Mouse (Mus musculus) intestine, embryonic 15.5 days (tissue): ENCODE measurements around the gene Hoxc4. TPM values are rescaled to one million over a fixed set of nuclear protein-coding genes. Genes with fewer than 3 reads are reported as not detected.

ENCODE experiments used
- ATAC-seq: fragments of 200-750 bp; cut with Nextera tagmentation; 2 replicates; pipeline ENCODE4 v1.8.0; 2017; ENCODE audit warnings: moderate TSS enrichment, moderate library complexity
- H3K27ac ChIP-seq: fragments of 300-500 bp; sonication (generic); 2 replicates; pipeline ENCODE4 v1.5.1; 2015; ENCODE audit warnings: mild to moderate bottlenecking, inconsistent platforms
- H3K27me3 ChIP-seq: fragments of 300-500 bp; sonication (generic); replicated peaks from 2 replicates; pipeline ENCODE4 v1.6.1; 2015; ENCODE audit warnings: inconsistent platforms
- H3K36me3 ChIP-seq: fragments of 300-500 bp; sonication (generic); 2 replicates; pipeline ENCODE4 v1.6.1; 2015; ENCODE audit warnings: inconsistent platforms
- H3K4me1 ChIP-seq: fragments of 300-500 bp; sonication (generic); replicated peaks from 2 replicates; pipeline ENCODE4 v1.6.1; 2015; ENCODE audit warnings: inconsistent platforms
- H3K4me2 ChIP-seq: fragments of 300-500 bp; sonication (generic); replicated peaks from 2 replicates; pipeline ENCODE4 v1.6.1; 2015; ENCODE audit warnings: mild to moderate bottlenecking, inconsistent platforms
- H3K4me3 ChIP-seq: fragments of 300-500 bp; sonication (generic); replicated peaks from 2 replicates; pipeline ENCODE4 v1.5.1; 2015; ENCODE audit warnings: inconsistent platforms
- H3K9ac ChIP-seq: fragments of 300-500 bp; sonication (generic); 2 replicates; pipeline ENCODE4 v1.6.1; 2015; ENCODE audit warnings: inconsistent platforms
- H3K9me3 ChIP-seq: fragments of 300-500 bp; sonication (generic); 2 replicates; pipeline ENCODE4 v1.6.1; 2016; ENCODE audit warnings: inconsistent platforms
- WGBS: fragments of 180-500 bp; shearing (Covaris S2); methylation state at CpG from one replicate; pipeline ENCODE4 v1.1.7; 2015; 5-methylcytosine and 5-hydroxymethylcytosine counted together
- polyA plus RNA-seq: library from polyadenylated mRNA; unstranded; fragments of >200 nt; fragmentation: Nextera tagmentation; extraction: Ambion mirVana; gene quantifications from 2 replicates; pipeline ENCODE4 v1.2.1, GENCODE M21; 2015

The Hoxc4 gene
- polyA plus RNA-seq, 1 experiment from 2014 or later: 10.6 TPM

DNA sequence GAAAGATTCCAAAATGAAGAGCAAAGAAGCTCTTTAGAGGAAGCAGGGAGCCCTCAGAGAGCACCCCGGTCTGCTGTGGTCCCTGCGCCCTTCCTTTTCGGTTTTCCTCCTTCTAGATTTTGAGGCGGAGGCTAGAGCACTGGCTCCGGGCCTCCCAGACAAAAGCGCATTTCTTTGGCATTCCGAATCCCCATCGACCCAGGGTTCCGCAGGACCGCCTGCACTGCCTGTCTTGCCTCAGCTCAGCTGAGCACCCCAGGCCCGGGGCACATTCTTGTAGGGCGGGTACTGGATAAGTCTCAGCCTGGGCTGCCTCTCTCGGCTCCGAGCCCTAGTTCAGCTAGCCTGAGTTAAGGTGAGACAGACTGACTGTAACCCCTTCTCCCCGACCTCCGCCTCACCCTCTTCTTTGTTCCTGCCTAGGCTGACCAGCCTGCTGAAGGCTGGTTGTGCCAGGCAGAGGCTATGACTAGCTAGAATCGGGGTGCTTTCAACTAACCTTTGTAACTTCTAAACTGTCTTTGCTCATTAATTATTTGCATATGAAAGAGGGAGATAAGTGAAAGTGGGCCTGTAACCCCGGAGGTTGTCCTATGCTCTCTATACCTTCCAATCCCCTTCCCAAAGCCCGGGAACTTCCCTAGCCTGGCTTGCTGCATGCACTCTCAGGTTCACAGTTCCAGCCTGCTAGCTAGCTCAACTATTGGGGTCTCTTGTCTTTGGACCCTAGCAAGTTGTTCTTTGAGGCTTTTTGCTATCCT lies 3.1 kb upstream of the Hoxc4 start:
- H3K27me3 ChIP-seq: peaks cover 88% of the 10 kb centered on the region
- H3K9ac ChIP-seq: peak overlapping the region; percentile 56
- WGBS: 15% methylated on average over 19 of the region's 19 CpGs
- H3K4me2 ChIP-seq: peak overlapping the region; percentile 72
- H3K27ac ChIP-seq: 0 out of 2 replicates have a peak overlapping the region, but pooled peaks have one; percentile 95
- peak overlapping the region; percentile 32 for H3K4me3 ChIP-seq
- ATAC-seq: no peak
- no peaks in the 10 kb centered on the region for H3K9me3 ChIP-seq
- H3K4me1 ChIP-seq: peaks cover 24% of the 10 kb centered on the region
- no peaks in the 10 kb centered on the region for H3K36me3 ChIP-seq

DNA sequence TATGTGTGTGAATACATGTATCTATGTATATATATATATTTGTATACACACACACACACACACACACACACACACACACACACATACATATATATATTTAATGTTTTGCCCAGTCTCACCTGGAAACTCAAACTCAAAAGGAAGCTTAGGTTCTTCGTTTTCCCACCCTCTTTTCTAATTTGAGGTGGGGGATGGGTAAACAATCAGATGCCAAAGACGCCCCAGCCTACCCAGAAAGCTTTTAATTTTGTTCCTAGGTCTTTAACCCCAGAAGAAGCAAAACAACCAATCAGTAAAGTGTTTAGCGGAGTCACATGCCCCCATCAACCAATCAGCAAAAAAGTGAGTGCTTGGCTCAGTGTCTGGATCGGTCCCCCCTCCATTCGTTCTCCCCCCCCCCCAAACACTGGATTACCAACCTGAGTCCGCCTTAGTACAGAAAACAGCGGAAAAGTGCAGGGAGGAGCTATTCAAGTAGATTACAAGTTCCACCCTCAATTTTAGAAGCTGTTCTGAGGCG lies 2.2 kb downstream of the Hoxc4 start:
- Histone ChIP-seq H3K27ac (no peak overlapping the region), H3K4me2 (peak overlapping the region; percentile 17), H3K4me3 (no peak overlapping the region), H3K27me3 (peaks cover 84% of the 10 kb centered on the region), H3K36me3 (no peaks in the 10 kb centered on the region), H3K9me3 (no peaks in the 10 kb centered on the region), H3K9ac (no peak overlapping the region), H3K4me1 (peaks cover 6% of the 10 kb centered on the region; the same call in 1 of the 2 replicates)
- ATAC-seq: no peak
- 15% methylated on average over 8 of the region's 8 CpGs for WGBS

DNA sequence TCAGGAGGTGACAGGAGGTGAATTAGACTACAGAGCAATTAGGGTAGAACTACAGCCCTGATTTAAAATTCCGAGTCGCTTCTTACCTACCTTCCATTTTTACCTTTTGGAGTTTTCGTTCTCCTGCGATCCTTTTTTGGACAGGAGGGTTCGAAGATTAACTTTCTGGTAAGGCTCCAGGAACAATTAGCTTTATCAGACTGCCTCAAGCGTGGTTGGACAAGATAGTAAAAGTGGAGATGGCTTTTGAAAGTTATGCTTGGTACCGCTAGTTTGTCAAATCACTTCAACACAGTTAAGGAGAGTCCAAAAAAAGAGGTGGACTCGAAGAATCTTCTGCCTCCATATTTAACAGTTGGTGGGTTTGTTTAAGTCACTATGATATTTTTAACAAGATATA lies 2.8 kb downstream of the Hoxc4 start:
- WGBS: 20% methylated on average over 8 of the region's 8 CpGs
- peak overlapping the region; percentile 17 for H3K4me2 ChIP-seq
- no peak for ATAC-seq
- peaks cover 85% of the 10 kb centered on the region for H3K27me3 ChIP-seq
- H3K4me3 ChIP-seq: no peak overlapping the region
- H3K4me1 ChIP-seq: peaks cover 9% of the 10 kb centered on the region
- H3K9me3 ChIP-seq: no peaks in the 10 kb centered on the region
- H3K9ac ChIP-seq: no peak overlapping the region
- no peaks in the 10 kb centered on the region for H3K36me3 ChIP-seq
- no peak overlapping the region for H3K27ac ChIP-seq

DNA sequence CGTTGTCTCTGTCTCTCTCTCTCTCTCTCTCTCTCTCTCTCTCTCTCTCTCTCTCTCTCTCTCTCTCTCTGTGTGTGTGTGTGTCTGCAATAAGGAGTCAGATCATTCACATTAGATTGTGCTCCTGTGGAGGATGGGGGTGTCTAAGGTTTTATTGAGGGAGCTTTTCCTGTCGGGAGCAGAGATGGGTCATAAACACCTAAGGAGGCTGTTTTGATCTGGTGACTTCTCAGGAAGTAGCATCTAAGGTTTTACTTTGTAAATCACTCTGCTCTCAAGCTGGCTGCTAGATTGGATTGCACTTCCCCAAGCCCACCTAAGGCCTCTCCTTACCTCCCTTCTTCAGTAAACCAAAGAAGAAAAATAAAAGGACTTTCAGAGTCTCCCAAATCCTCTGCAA lies 5.4 kb downstream of the Hoxc4 start:
- no peak for ATAC-seq
- H3K4me3 ChIP-seq: no peak overlapping the region
- H3K4me1 ChIP-seq: peaks cover 13% of the 10 kb centered on the region
- H3K9ac ChIP-seq: no peak overlapping the region
- H3K27ac ChIP-seq: no peak overlapping the region
- 13% methylated on average over 2 of the region's 2 CpGs for WGBS
- no peak overlapping the region for H3K4me2 ChIP-seq
- H3K36me3 ChIP-seq: no peaks in the 10 kb centered on the region
- H3K27me3 ChIP-seq: peaks cover 87% of the 10 kb centered on the region
- no peaks in the 10 kb centered on the region for H3K9me3 ChIP-seq

DNA sequence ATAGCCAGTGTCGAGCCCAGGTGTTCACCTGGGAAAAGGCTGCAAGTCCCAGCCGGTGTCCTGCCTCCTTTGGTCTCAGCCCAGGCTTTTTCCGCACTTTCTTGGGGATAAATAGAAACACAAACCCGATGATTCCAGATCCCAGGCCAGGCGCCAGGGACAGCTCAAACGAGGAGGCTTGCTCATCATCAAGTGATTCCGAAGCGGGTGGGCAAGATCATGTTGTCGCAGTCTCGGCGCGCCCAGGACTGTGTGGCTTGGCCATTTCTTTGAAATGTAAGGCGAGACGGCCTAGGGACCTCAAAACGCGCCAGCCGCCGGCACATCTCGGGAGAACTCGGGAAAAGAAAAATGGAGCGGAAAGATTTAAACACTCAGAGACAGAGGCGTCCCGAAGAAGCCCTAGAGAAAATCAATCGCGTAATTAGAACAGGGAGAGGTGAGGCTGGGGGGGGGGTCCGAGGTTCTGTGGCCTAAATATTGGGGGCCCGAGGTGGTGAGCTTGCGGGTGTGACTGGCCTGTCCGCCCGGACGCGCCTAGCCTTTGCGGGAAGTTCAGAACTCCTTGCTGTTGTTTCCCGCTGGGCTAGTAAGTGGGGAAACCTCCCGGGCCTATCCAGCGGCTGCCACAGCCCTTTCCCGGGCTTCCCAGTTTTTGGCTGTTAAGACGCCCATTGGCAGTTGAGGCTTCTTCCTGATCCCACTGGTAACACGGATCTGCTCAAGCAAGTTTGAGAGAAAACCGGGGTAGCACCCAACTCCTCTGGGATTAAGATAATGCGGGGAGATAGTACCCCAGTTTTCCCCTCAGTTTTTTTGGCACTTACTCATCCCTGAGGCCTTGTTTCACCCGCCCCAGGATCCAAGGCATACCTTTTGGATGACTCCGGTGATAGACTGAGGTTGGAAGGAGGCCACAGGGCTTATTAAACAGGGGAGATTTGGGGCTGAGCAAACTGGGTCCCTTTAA lies 8.8 kb downstream of the Hoxc4 start:
- no peaks in the 10 kb centered on the region for H3K36me3 ChIP-seq
- H3K27ac ChIP-seq: no peak overlapping the region
- H3K4me1 ChIP-seq: peaks cover 13% of the 10 kb centered on the region
- peak overlapping the region; percentile 35; the same call in 1 of the 2 replicates for H3K4me2 ChIP-seq
- no peak for ATAC-seq
- WGBS: 22% methylated on average over 43 of the region's 43 CpGs
- H3K27me3 ChIP-seq: peaks cover 78% of the 10 kb centered on the region
- H3K9ac ChIP-seq: no peak overlapping the region
- no peak overlapping the region for H3K4me3 ChIP-seq
- no peaks in the 10 kb centered on the region for H3K9me3 ChIP-seq

DNA sequence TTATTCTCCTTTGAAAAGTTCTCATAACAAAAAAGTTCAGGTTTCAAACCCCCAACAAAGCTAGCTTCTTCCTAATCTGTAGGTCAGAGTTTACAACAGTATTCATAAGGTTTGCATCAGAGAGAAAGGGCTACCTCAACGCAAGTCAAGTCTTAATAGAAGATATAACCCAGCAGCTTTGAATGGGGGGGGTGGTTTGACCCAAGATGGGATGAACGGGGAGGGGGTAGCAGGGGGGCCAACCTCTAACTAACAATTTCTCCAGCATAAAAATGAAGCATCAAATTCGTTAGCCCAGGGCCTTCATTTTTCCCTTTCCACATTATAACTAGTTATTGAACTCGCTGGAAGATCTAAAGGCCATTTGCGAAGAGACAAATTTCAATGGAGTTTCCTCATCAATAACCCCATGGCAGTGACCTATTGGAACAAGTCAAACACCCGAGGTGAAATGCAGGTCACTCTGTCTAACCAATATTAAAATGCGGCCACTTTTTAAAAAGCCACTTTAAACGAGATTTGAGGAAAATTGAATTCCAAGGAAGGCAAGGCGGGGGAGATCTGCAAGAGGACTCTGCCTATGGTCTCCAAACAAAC lies 10.3 kb downstream of the Hoxc4 start:
- no peak overlapping the region for H3K4me3 ChIP-seq
- no peak overlapping the region for H3K27ac ChIP-seq
- WGBS: 59% methylated on average over 9 of the region's 9 CpGs
- no peak for ATAC-seq
- peaks cover 77% of the 10 kb centered on the region for H3K27me3 ChIP-seq
- peaks cover 23% of the 10 kb centered on the region for H3K4me1 ChIP-seq
- H3K4me2 ChIP-seq: no peak overlapping the region
- no peak overlapping the region for H3K9ac ChIP-seq
- no peaks in the 10 kb centered on the region for H3K9me3 ChIP-seq
- H3K36me3 ChIP-seq: no peaks in the 10 kb centered on the region

DNA sequence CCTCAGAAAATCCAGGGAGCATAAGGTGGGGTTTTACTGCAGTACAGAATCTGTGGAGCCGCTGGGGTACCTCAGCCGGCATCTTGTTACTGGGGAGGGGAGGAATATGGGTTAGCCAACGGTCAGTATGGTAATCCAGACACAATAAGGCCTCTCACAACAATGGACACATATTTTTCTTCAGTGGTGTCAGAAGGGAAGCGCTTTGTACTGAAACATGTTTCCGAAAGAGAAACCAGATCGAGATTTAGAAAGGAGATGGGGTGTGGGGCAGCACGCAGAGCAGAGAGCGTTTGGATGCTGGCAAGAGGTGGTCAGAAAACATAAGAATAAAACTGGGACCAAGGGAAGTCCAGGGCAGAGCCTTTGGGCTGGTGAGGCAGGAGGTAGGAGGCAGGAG lies 11.4 kb downstream of the Hoxc4 start:
- 46% methylated on average over 8 of the region's 8 CpGs for WGBS
- Histone ChIP-seq H3K9ac (no peak overlapping the region), H3K27ac (no peak overlapping the region), H3K9me3 (no peaks in the 10 kb centered on the region), H3K36me3 (no peaks in the 10 kb centered on the region), H3K4me3 (no peak overlapping the region), H3K4me2 (no peak overlapping the region), H3K4me1 (peaks cover 32% of the 10 kb centered on the region), H3K27me3 (peaks cover 76% of the 10 kb centered on the region)
- no peak for ATAC-seq

DNA sequence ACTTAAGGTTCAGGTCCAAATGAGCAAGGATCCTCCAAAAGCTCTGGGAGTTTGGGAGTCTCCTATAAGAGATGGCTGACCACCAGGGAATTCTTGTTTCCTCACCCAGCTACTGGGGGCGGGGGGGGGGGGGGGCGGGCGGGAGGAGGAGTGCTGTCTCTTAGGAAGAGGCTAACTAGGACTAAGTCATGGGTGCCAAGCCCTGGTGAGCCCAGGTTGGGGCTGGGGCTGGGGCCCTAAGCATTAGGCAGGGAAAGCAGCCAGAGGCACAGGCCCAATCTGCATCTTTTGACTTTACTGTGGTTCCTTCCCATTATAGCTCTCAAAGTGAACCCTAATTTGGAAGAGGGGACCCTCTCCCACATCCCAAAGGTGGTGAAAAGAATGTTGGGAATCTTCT lies 13.4 kb downstream of the Hoxc4 start:
- no peaks in the 10 kb centered on the region for H3K36me3 ChIP-seq
- no peaks in the 10 kb centered on the region for H3K9me3 ChIP-seq
- H3K4me1 ChIP-seq: peaks cover 24% of the 10 kb centered on the region
- H3K4me3 ChIP-seq: no peak overlapping the region
- H3K27ac ChIP-seq: no peak overlapping the region
- no peak overlapping the region for H3K9ac ChIP-seq
- WGBS: 0% methylated on average over 3 of the region's 3 CpGs
- peak overlapping the region; percentile 36; the same call in 1 of the 2 replicates for H3K4me2 ChIP-seq
- ATAC-seq: no peak
- H3K27me3 ChIP-seq: peaks cover 77% of the 10 kb centered on the region

DNA sequence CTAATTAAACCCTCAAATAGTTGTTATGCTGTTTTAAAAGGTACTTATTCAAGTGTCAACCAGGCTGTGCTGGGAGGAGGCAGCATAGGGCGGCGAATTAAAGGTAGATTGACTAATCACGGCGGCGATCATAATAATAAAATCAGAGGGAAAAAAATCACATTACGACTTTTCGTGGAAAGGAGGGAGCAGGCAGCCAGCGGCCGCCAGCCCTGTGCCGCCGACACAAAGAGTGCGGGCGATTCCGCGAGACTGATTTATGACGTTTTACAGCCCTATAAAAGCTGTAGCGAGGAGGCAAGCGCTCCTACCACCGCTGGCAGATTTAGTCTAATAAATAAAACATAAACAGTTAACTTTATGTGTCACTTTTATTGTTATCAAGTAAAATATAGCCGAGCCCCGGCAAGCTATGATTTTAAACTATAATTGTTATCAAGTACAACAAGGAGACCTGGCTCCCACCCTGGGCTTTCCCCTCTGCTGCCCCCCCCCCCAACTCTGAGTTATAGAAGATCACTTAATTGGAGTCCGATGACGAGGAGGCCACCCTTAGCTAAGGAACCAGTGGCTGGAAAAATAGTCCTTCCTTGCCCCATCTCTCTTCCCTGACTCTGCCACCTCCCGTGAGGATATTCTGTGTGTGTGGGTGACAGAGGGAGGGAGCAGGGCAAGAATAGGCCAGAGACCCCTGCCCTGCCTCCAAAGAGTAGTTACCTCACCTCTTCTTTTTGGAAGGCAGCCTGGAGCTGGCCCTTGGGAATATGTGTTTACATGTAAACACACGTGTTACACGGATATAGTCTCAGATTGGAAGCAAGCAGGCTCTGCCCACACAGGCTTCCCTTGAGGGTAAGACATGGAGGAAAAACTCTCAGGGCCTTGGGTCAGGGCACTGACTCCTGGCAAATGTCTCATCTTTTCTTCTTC lies 14.2 kb downstream of the Hoxc4 start:
- H3K27ac ChIP-seq: peak overlapping the region; percentile 17; the same call in 1 of the 2 replicates
- peak overlapping the region; percentile 36 for H3K4me2 ChIP-seq
- H3K4me1 ChIP-seq: peaks cover 23% of the 10 kb centered on the region
- H3K27me3 ChIP-seq: peaks cover 71% of the 10 kb centered on the region
- no peaks in the 10 kb centered on the region for H3K36me3 ChIP-seq
- 4% methylated on average over 26 of the region's 26 CpGs for WGBS
- ATAC-seq: peak; percentile 52; the same call in 1 of the 2 replicates
- H3K4me3 ChIP-seq: no peak overlapping the region
- H3K9ac ChIP-seq: no peak overlapping the region
- H3K9me3 ChIP-seq: no peaks in the 10 kb centered on the region

DNA sequence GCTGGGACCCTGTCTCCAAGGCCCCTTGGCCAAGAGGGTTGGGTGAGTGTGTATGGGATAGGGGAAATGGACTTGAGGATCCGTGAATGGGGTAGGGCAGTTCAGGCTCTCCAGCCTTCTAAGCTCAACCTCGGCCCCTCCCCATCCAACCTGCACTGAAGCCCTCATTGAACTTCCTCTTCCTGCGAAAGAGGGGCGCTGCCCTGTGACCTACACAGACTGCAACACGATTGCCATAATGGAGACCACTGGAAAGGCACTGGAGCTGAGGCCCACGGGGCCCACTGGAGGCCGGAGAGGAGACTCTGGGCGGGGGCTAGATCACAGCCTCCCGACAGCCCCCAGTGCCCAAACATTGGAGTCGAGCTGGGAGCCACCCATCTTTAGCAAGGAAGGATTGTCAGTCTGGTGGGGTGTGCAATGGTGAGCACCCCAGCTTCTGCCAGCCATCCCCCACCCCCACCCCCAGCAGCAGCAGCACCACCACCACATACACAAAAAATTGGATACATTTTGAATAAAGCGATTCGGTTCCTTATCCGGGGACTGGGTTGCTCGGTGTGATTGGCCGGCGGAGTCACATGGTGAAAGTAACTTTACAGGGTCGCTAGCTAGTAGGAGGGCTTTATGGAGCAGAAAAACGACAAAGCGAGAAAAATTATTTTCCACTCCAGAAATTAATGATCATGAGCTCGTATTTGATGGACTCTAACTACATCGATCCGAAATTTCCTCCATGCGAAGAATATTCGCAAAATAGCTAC lies 15.5 kb downstream of the Hoxc4 start:
- 4% methylated on average over 24 of the region's 24 CpGs for WGBS
- Histone ChIP-seq H3K9me3 (no peaks in the 10 kb centered on the region), H3K4me3 (peak overlapping the region; percentile 53), H3K9ac (peak overlapping the region; percentile 71), H3K4me2 (peak overlapping the region; percentile 72), H3K27ac (peak overlapping the region; percentile 86), H3K4me1 (peaks cover 23% of the 10 kb centered on the region), H3K27me3 (peaks cover 63% of the 10 kb centered on the region), H3K36me3 (no peaks in the 10 kb centered on the region)
- ATAC-seq: peak; percentile 69
